Mouse (Mus musculus) bone marrow, adult 2 months (tissue): ENCODE data around the gene E2f2.

Experiments
- CTCF ChIP-seq: fragments of 200-500 bp; IDR thresholded peaks from 2 replicates; pipeline ENCODE4 v1.5.1; 2011; ENCODE audit warnings: low read length, control low read depth; ENCODE audit not compliant: control insufficient read depth, insufficient read depth
- POLR2A ChIP-seq: fragments of 200-500 bp; IDR thresholded peaks from 2 replicates; pipeline ENCODE4 v1.6.1; 2011; ENCODE audit warnings: low read depth, mild to moderate bottlenecking, control low read depth, low read length, borderline replicate concordance; ENCODE audit not compliant: control insufficient read depth

GRCm38 (mm10) chr4:136154462-136154861 lies 17.7 kb upstream of the E2f2 start:
- TF ChIP-seq CTCF (no peak), POLR2A (no peak)
